Mouse (Mus musculus): ENCODE data around the gene Txnrd3. TPM values are rescaled to one million over a fixed set of nuclear protein-coding genes. Genes with fewer than 3 reads are reported as not detected.

Txnrd3 gene
- total RNA-seq (2023) = 4.1 TPM

GRCm38 (mm10) chr6:89643798-89644270, at the start of gene Txnrd3:
Txnrd3 (plus strand) TSS chr6:89643988.

GRCm38 (mm10) chr6:89595018-89595776, 48.6 kb upstream of the Txnrd3 start, which contains the start of gene Chchd6:
Chchd6 (minus strand) TSS chr6:89595652.

GRCm38 (mm10) chr6:89707240-89707639, 63.5 kb downstream of the Txnrd3 start, which contains the start of gene Vmn1r40:
Vmn1r40 (plus strand) TSS chr6:89707540.

Other genes with a start within 250 kb of the Txnrd3 start
- 4.4 TPM for gene Chchd6, start 48.3 kb upstream of the Txnrd3 start, total RNA-seq (2023)
- gene Vmn1r40, start 63.6 kb downstream of the Txnrd3 start, total RNA-seq (2023) = not detected
- gene Vmn1r41, start 96.8 kb downstream of the Txnrd3 start, total RNA-seq (2023) = not detected
- not detected for gene Vmn1r42, start 232.4 kb downstream of the Txnrd3 start, total RNA-seq (2023)
- not detected for gene Vmn1r43, start 232.4 kb downstream of the Txnrd3 start, total RNA-seq (2023)
- not detected for gene Vmn1r44, start 239.7 kb downstream of the Txnrd3 start, total RNA-seq (2023)

Data from CD4-positive naive resting alpha-beta T cell, adult 57 days (primary cell).